Mouse (Mus musculus) lung, embryonic 15.5 days (tissue): ENCODE data around the gene Smc3. TPM values are rescaled to one million over a fixed set of nuclear protein-coding genes. Genes with fewer than 3 reads are reported as not detected.
"Not testable (repeated sequence)": the region's sequence is repeated elsewhere in the genome, so short reads cannot be mapped to it uniquely, and the experiment has no call there.

Experiments
- ATAC-seq: fragments of 200-750 bp; cut with Nextera tagmentation; 2 replicates; pipeline ENCODE4 v1.8.0; 2017; ENCODE audit warnings: moderate number of reproducible peaks, borderline replicate concordance; ENCODE audit not compliant: low FRiP score, low TSS enrichment; ENCODE audit errors: extremely low read depth
- H3K27ac ChIP-seq: fragments of 300-500 bp; sonication (generic); 2 replicates; pipeline ENCODE4 v1.5.1; 2015; ENCODE audit warnings: moderate library complexity, mild to moderate bottlenecking, inconsistent platforms
- H3K27me3 ChIP-seq: fragments of 300-500 bp; sonication (generic); 2 replicates; pipeline ENCODE4 v1.6.1; 2015; ENCODE audit warnings: inconsistent platforms
- H3K36me3 ChIP-seq: fragments of 300-500 bp; sonication (generic); 2 replicates; pipeline ENCODE4 v1.6.1; 2015; ENCODE audit warnings: inconsistent platforms
- H3K4me1 ChIP-seq: fragments of 300-500 bp; sonication (generic); 2 replicates; pipeline ENCODE4 v1.6.1; 2015; ENCODE audit warnings: inconsistent platforms
- H3K4me2 ChIP-seq: fragments of 300-500 bp; sonication (generic); 2 replicates; pipeline ENCODE4 v1.6.1; 2015; ENCODE audit warnings: inconsistent platforms, mild to moderate bottlenecking, moderate library complexity
- H3K4me3 ChIP-seq: fragments of 300-500 bp; sonication (generic); 2 replicates; pipeline ENCODE4 v1.5.1; 2015; ENCODE audit warnings: mild to moderate bottlenecking, inconsistent platforms
- H3K9ac ChIP-seq: fragments of 300-500 bp; sonication (generic); 2 replicates; pipeline ENCODE4 v1.6.1; 2015; ENCODE audit warnings: inconsistent platforms
- H3K9me3 ChIP-seq: fragments of 300-500 bp; sonication (generic); 2 replicates; pipeline ENCODE4 v1.6.1; 2016; ENCODE audit warnings: inconsistent platforms
- WGBS: fragments of 180-500 bp; shearing (Covaris S2); methylation state at CpG from one replicate; pipeline ENCODE4 v1.1.7; 2015; 5-methylcytosine and 5-hydroxymethylcytosine counted together
- polyA plus RNA-seq: library from polyadenylated mRNA; unstranded; fragments of >200 nt; fragmentation: Nextera tagmentation; extraction: Ambion mirVana; gene quantifications from 2 replicates; pipeline ENCODE4 v1.2.1, GENCODE M21; 2015

Smc3 gene
- polyA plus RNA-seq, 1 experiment from 2014 or later = 72.2 TPM

DNA sequence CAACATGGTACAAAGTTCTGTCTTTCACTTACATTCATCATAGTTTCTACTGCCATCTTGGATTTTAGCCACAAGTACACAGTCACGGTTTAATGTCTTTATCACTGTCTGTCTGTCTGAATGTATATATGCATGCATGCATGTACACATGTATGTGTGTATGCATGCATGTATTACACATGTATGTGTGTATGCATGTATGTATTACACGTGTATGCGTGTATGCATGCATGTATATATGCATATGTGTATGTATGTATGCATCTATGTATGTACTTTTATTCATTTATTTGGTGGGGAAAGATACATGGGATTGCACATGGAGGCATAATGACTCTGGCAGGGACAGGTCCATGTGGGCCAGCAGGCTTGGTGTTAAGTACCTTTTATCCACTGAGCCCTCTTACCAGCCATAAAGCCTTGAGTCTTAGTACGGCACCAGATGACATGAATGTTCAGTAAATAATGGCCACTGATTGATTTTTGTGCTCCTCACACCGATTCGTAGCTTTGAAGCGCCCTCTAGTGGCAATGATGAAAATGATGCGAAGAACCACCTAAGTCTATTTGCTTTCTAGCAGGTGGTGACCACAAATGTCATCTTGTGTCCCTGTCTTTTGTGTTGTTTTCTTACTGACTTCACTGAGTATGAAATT, 21.5 kb upstream of the Smc3 start:
- no peak overlapping the region for H3K4me2 ChIP-seq
- H3K27ac ChIP-seq = no peak overlapping the region
- WGBS = 10% methylated on average over 8 of the region's 8 CpGs
- no peak overlapping the region for H3K9ac ChIP-seq
- peaks cover 14% of the 10 kb centered on the region for H3K4me1 ChIP-seq
- H3K36me3 ChIP-seq = no peaks in the 10 kb centered on the region
- H3K27me3 ChIP-seq = no peaks in the 10 kb centered on the region
- H3K4me3 ChIP-seq = no peak overlapping the region
- peak; percentile 42; the same call in 1 of the 2 replicates for ATAC-seq
- H3K9me3 ChIP-seq = no peaks in the 10 kb centered on the region

DNA sequence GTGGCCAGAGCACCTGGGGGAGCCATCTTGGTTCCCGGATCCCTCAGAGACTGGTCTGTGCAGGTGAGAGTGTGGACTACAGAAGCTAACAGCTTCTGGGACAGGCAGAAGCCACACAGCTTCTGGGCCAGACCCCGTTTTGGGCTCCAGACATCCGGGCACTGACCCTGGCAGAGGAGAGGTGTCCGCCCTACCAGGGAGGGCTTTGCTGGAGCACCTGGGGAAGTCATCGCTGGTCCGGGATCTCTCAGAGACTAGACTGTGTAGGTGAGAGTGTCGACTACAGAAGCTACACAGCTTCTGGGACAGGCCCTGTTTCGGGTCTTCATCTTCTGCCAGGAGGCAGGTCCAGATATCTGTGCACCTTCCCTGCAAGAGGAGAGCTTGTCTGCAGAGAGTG, 19.9 kb upstream of the Smc3 start:
- H3K9me3 ChIP-seq, H3K27ac ChIP-seq, H3K4me3 ChIP-seq, H3K36me3 ChIP-seq, H3K9ac ChIP-seq, H3K4me2 ChIP-seq, H3K27me3 ChIP-seq, ATAC-seq: not testable (repeated sequence)
- 81% methylated on average over 8 of the region's 8 CpGs for WGBS
- peaks cover 14% of the 10 kb centered on the region for H3K4me1 ChIP-seq

DNA sequence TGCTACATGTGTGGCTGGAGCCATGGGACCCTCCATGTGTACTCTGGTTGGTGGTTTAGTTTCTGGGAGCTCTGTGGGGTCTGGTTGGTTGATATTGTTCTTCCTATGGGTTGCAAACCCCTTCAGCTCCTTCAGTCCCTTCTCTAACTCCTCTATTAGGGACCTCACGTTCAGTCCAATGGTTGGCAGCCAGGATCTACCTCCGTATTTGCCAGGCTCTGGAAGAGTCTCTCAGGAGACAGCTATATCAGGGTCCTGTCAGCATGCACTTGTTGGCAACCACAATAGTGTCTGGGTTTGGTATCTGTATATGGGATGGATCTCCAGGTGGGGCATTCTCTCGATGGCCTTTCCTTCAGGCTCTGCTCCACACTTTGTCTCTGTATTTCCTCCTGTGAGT, 12.5 kb upstream of the Smc3 start:
- H3K27me3 ChIP-seq, H3K4me1 ChIP-seq, H3K9me3 ChIP-seq, H3K27ac ChIP-seq, ATAC-seq, H3K4me2 ChIP-seq, H3K9ac ChIP-seq, H3K4me3 ChIP-seq, H3K36me3 ChIP-seq: not testable (repeated sequence)
- WGBS = 91% methylated on average over 3 of the region's 3 CpGs

DNA sequence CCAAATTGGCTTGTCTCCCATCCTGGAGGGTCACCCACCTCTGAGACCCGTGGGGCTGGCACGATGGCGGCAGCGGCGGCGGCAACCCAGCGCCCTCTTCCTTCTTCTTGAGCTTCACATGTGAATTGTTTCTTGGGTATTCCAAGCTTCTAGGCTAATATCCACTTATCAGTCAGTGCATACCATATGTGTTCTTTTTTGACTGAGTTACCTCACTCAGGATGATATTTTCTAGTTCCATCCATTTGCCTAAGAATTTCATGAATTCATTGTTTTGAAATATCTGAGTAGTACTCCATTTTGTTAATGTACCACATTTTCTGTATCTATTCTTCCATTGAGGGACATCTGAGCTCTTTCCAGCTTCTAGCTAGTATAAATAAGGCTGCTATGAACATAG, 11.2 kb upstream of the Smc3 start, which contains the start of gene Nutf2-ps1:
Gene Nutf2-ps1 (minus strand): TSS at position 101 of the 400 bp plus-strand sequence.
- not testable (repeated sequence) for H3K27ac ChIP-seq, H3K36me3 ChIP-seq, H3K9ac ChIP-seq, ATAC-seq, H3K4me1 ChIP-seq, H3K9me3 ChIP-seq, H3K4me3 ChIP-seq, H3K27me3 ChIP-seq, H3K4me2 ChIP-seq
- 96% methylated on average over 7 of the region's 7 CpGs for WGBS

DNA sequence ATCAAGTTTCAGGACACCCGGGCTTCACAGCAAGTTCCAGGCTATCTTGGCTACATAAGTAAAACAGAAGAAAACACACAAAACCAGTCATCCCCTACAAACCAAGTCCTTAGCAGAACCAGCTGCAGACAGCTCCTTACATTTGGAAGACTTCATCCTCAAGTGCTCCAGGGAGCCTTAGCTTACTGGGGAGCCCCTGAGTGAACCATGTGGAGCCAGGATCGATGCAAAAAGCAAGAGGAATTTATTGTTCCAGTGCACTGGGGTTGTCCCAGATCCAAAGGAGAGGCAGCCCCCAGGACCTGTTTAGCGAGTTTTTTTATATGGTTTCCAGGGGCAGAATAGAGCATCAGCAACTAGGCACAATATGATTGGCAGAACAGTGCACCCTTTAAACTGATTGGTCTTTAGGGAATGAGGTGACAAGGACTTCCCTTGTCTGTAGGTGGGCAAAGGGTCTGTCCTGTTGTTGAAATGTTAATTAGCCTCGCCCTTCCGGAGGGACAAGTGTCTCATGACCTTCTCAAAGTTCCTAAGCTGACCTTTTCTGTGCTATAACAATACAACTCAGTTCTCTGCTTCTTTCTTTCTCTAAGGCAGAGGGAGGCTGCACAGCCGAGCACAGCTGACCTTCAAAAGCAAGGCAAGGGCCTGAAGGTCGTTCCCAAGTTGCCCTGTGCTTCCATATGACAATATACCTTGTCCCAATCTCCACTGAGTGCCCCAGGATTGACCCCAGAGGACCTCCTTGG, 3.3 kb upstream of the Smc3 start:
- 65% methylated on average over 7 of the region's 7 CpGs for WGBS
- no peaks in the 10 kb centered on the region for H3K36me3 ChIP-seq
- peaks cover 6% of the 10 kb centered on the region for H3K4me1 ChIP-seq
- no peak overlapping the region for H3K4me3 ChIP-seq
- no peak for ATAC-seq
- no peaks in the 10 kb centered on the region for H3K27me3 ChIP-seq
- H3K9ac ChIP-seq = no peak overlapping the region
- no peak overlapping the region for H3K27ac ChIP-seq
- no peaks in the 10 kb centered on the region for H3K9me3 ChIP-seq
- no peak overlapping the region for H3K4me2 ChIP-seq

DNA sequence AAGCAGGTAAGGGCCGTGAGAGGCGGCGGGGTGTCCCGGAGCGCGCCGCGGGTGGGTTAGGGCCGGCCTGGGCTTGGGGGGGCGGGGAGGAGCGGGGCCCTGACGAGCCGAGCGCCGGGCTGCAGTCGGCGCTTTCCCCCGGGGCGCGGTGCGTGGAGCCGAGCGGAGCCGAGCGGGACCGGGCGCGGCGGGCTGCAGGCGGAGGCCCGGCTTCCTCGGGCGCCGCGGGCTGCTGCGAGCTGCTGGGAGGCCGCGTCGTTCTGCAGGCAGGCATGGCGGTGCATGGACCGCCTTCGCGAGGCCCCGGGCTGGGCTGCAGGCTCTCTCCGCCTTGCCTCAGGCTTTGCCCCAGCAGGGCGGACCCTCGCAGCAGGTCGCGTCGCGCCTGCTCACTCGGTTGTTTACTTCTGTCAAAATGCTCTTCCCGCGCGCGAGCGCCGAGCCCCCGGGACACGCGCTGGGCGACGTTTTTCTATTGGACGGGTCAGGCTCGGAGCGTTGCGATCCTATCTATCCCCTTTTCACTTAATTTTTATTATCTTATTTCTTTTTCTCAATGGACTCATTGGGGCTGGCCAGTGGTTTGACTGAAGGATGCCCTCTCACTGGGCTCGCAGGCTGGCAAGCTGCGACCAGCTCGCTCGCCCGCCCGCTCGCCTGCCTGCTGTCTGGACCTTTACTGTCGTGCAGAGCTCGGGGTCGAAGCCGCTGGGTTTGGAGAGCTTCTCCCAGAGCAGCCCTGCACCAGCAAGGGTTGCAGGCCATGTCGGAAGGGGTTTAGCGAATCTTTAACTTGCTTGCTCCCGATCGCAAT, 558 bp downstream of the Smc3 start:
- Histone ChIP-seq H3K4me1 (peaks cover 19% of the 10 kb centered on the region), H3K4me3 (peak overlapping the region; percentile 76), H3K4me2 (peak overlapping the region; percentile 77), H3K9ac (peak overlapping the region; percentile 91), H3K36me3 (peaks cover 8% of the 10 kb centered on the region), H3K9me3 (no peaks in the 10 kb centered on the region), H3K27ac (peak overlapping the region; percentile 93), H3K27me3 (no peaks in the 10 kb centered on the region)
- under 1% methylated on average over 51 of the region's 82 CpGs for WGBS
- ATAC-seq = peak; percentile 75

DNA sequence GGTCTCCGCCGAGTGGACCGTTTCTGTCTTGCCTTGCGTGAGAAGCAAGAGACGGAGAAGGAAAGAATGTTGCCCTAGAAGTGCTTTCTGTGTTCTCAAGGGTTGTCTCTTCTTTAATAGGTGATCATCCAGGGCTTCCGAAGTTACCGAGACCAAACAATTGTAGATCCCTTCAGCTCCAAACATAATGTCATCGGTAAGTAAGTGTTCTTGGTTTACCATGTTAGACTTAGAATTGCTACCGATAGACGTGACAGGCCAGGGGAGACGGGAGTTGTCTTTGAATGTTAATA, 1.1 kb downstream of the Smc3 start:
- ATAC-seq = no peak
- 6% methylated on average over 11 of the region's 11 CpGs for WGBS
- Histone ChIP-seq H3K27ac (no peak overlapping the region), H3K4me1 (peaks cover 19% of the 10 kb centered on the region), H3K36me3 (peaks cover 12% of the 10 kb centered on the region), H3K9ac (peak overlapping the region; percentile 91), H3K9me3 (no peaks in the 10 kb centered on the region), H3K4me3 (peak overlapping the region; percentile 76), H3K4me2 (peak overlapping the region; percentile 77), H3K27me3 (no peaks in the 10 kb centered on the region)

DNA sequence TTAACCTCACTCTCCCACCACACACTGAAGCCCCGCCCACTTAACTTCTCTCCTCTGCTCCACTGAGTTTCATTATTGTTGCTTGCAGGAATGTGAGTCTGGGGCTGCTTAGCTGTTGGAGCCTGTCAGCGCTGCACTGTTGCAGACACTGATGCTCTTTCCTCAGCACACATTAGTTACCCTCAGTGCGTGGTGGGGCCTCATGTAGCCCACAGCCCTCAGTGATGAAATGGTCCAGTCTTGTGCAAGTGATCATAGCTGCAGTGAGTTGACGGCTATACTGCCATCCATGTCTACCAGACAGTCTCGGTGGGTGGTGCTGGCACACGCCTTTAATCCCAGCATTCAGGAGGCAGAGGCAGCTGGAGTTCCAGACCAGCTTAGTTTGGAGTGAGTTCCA, 8.7 kb downstream of the Smc3 start:
- H3K27me3 ChIP-seq = no peaks in the 10 kb centered on the region
- ATAC-seq = no peak
- H3K4me2 ChIP-seq = no peak overlapping the region
- no peaks in the 10 kb centered on the region for H3K9me3 ChIP-seq
- WGBS = 80% methylated on average over 6 of the region's 6 CpGs
- no peak overlapping the region for H3K9ac ChIP-seq
- H3K27ac ChIP-seq = no peak overlapping the region
- H3K4me3 ChIP-seq = no peak overlapping the region
- no peaks in the 10 kb centered on the region for H3K4me1 ChIP-seq
- H3K36me3 ChIP-seq = peaks cover 26% of the 10 kb centered on the region; the same call in 1 of the 2 replicates

DNA sequence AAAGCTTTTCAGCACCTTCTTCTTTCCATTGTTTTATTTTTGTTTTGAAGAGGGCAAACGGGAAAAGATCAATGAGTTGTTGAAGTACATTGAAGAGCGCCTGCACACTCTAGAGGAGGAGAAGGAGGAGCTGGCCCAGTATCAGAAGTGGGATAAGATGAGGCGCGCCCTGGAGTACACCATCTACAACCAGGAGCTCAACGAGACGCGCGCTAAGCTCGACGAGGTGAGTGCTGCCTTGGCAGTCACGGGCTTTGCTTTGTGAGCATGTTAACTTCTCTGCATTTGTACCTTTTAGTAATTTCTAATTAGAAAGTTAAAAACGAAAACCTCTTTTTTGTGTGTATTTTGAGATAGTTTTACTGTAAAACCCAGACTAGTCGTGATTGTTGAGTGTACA, 21.5 kb downstream of the Smc3 start:
- Histone ChIP-seq H3K4me2 (no peak overlapping the region), H3K9me3 (no peaks in the 10 kb centered on the region), H3K27ac (no peak overlapping the region), H3K27me3 (no peaks in the 10 kb centered on the region), H3K9ac (no peak overlapping the region), H3K4me3 (no peak overlapping the region), H3K36me3 (peaks cover 83% of the 10 kb centered on the region), H3K4me1 (no peaks in the 10 kb centered on the region)
- WGBS = 81% methylated on average over 13 of the region's 13 CpGs
- no peak for ATAC-seq

DNA sequence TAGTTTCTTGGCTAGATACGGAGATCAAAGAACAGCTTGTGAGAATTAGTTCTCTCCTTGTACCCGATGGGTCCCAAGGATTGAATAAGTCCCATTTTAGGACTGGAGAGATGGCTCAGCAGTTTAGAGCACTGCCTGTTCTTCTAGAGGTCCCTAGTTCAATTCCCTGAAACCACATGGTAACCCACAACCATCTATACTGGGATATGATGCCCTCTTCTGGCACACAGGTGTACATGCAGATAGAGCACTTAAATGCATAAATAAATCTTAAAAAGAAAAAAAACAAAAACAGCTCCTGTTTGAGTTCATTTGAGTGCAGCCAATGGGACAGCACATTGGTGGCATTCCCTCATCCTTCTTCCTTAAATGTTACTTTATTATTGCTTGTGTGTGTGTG, 37.8 kb downstream of the Smc3 start:
- H3K27ac ChIP-seq = no peak overlapping the region
- H3K4me3 ChIP-seq = no peak overlapping the region
- no peaks in the 10 kb centered on the region for H3K9me3 ChIP-seq
- no peak for ATAC-seq
- H3K36me3 ChIP-seq = peaks cover 75% of the 10 kb centered on the region
- H3K4me2 ChIP-seq = no peak overlapping the region
- no peaks in the 10 kb centered on the region for H3K27me3 ChIP-seq
- H3K9ac ChIP-seq = no peak overlapping the region
- 87% methylated on average over 2 of the region's 2 CpGs for WGBS
- H3K4me1 ChIP-seq = no peaks in the 10 kb centered on the region

DNA sequence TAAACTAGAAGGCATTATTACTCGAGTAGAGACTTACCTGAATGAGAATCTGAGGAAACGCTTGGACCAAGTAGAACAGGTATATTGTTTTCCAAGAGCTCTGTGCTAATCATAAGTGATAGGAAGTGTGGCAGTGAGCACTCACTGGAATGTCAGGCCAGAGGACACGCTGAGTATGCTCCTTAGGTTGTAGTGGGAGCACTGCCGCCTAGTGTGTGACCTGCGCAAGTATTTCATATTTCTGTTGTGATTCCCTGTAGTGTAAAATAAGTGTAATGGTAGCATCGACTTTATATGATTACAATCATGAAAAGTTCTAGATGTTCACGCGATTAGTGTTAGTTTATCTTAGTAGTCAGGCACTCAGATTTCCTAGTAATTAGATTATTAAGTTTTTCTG, 38.5 kb downstream of the Smc3 start:
- Histone ChIP-seq H3K36me3 (peaks cover 75% of the 10 kb centered on the region), H3K4me1 (no peaks in the 10 kb centered on the region), H3K4me3 (no peak overlapping the region), H3K27ac (no peak overlapping the region), H3K9me3 (no peaks in the 10 kb centered on the region), H3K9ac (no peak overlapping the region), H3K4me2 (no peak overlapping the region), H3K27me3 (no peaks in the 10 kb centered on the region)
- no peak for ATAC-seq
- 86% methylated on average over 8 of the region's 8 CpGs for WGBS

DNA sequence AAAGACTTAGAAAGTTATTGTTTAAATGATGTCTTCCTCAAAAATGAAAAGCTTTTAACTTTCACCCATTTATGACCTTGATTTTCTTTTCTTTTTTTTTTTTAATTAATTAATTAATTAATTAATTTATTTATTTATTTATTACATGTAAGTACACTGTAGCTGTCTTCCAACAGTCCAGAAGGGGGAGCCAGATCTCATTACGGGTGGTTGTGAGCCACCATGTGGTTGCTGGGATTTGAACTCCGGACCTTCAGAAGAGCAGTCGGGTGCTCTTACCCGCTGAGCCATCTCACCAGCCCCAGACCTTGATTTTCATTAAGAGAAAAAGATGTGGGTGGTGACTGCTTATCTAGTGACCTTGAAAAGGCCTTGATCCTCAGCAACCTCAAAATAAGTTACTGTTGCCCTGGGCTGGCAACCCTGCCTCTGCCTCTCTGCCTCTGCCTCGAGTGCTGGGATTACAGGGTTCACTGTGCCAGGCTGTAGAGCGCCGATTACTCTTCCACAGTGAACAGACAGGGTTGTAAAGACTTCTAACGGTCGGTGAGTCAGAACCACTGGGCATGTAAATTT, 43.9 kb downstream of the Smc3 start:
- H3K27me3 ChIP-seq = no peaks in the 10 kb centered on the region
- 91% methylated on average over 9 of the region's 9 CpGs for WGBS
- no peak for ATAC-seq

More for the DNA sequence above, 43.9 kb downstream of the Smc3 start:
- Histone ChIP-seq H3K4me3 (no peak overlapping the region), H3K4me1 (peaks cover 3% of the 10 kb centered on the region), H3K4me2 (no peak overlapping the region), H3K36me3 (peaks cover 68% of the 10 kb centered on the region), H3K9ac (no peak overlapping the region), H3K27ac (no peak overlapping the region), H3K9me3 (no peaks in the 10 kb centered on the region)
